Comparison of ENCODE assay signal across 13 mouse cellular contexts in the genomic region with DNA sequence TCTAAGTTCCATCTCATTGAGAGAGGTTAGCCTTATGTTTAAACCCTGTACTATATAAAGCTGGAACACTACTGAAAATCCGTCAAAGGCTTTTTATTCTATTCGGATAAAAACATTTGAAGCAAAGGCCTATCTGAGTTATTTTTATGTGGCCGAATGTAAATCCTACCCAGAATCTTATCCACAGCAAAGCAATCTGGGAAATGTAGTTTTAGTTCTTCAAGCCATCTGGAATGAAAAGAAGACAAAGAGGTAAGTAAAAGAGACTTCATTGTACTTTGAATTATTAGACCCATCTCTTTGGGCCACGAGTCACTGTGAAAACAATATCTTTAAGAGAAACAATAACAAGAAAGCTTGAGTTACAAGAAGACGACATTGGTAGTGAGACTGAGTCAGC.
"Had no signal": no experiment of that assay in that cellular context is flagged by ENCODE, and none has a peak within 500 bp of the region (broad histone marks: within the 10 kb centered on the region; RNA-seq: fewer than 3 reads in every experiment).

No protein-coding gene starts in this region.

- H3K9me3 ChIP-seq: limb, embryonic 12.5 days; liver, embryonic 13.5 days; lung, embryonic 15.5 days; megakaryocyte, embryonic 14.5 days; midbrain, embryonic 15.5 days; neural tube, embryonic 12.5 days had no signal

- H3K4me2 ChIP-seq: limb, embryonic 12.5 days; liver, embryonic 13.5 days; lung, embryonic 15.5 days; midbrain, embryonic 11.5 days; midbrain, embryonic 15.5 days; neural tube, embryonic 12.5 days had no signal

- H3K36me3 ChIP-seq: limb, embryonic 12.5 days; liver, embryonic 13.5 days; lung, embryonic 15.5 days; midbrain, embryonic 15.5 days; neural tube, embryonic 12.5 days had no signal

- H3K9ac ChIP-seq: limb, embryonic 12.5 days; liver, embryonic 13.5 days; liver, postnatal 0 days; lung, embryonic 15.5 days; midbrain, embryonic 15.5 days; neural tube, embryonic 12.5 days had no signal

- H3K4me3 ChIP-seq: limb, embryonic 12.5 days; liver, embryonic 13.5 days; lung, embryonic 15.5 days; megakaryocyte, embryonic 14.5 days; midbrain, embryonic 15.5 days; neural tube, embryonic 12.5 days had no signal

- DNase-seq: kidney, postnatal 10 days; kidney, postnatal 4 days; liver, embryonic 13.5 days; liver, postnatal 0 days; lung, postnatal 14 days; thymus, postnatal 4 days had no signal

- H3K27ac ChIP-seq: limb, embryonic 12.5 days; liver, embryonic 13.5 days; lung, embryonic 15.5 days; macrophage; midbrain, embryonic 15.5 days; neural tube, embryonic 12.5 days had no signal

- H3K4me1 ChIP-seq: limb, embryonic 12.5 days; lung, embryonic 15.5 days; megakaryocyte, embryonic 14.5 days; midbrain, embryonic 15.5 days; neural tube, embryonic 12.5 days had no signal

- H3K27me3 ChIP-seq: limb, embryonic 12.5 days; liver, embryonic 13.5 days; lung, embryonic 15.5 days; midbrain, embryonic 15.5 days; neural tube, embryonic 12.5 days had no signal

- ATAC-seq: liver, postnatal 0 days had no signal
